Mouse (Mus musculus): ENCODE results near the gene Rnf31. TPM values are rescaled to one million over a fixed set of nuclear protein-coding genes. Genes with fewer than 3 reads are reported as not detected.
A peak's percentile ranks its signal among the peaks of the same experiment; 100 is the strongest.

Rnf31 gene
- polyA plus RNA-seq, 1 experiment: 24.2 TPM

GRCm38 (mm10) chr14:55603633-55604576, 12.4 kb downstream of the Rnf31 start:
- peak; percentile 78 to 90 for DNase-seq (ENCODE audit: extremely low spot score in 1 of 2, low spot score in 1 of 2)

- no peak for DNase-seq (ENCODE audit: extremely low spot score in 1 of 2, low spot score in 1 of 2)
Observed at GRCm38 (mm10) chr14:55604823-55605222, 13.3 kb downstream of the Rnf31 start.

GRCm38 (mm10) chr14:55605743-55606459, 14.4 kb downstream of the Rnf31 start:
- no peak for DNase-seq (ENCODE audit: extremely low spot score in 1 of 2, low spot score in 1 of 2)

- no peak for DNase-seq (ENCODE audit: extremely low spot score in 1 of 2, low spot score in 1 of 2)
Observed at GRCm38 (mm10) chr14:55608339-55608738, 16.8 kb downstream of the Rnf31 start.

- no peak for DNase-seq (ENCODE audit: extremely low spot score in 1 of 2, low spot score in 1 of 2)
Observed at GRCm38 (mm10) chr14:55613346-55613745, 21.8 kb downstream of the Rnf31 start.

- DNase-seq (ENCODE audit: extremely low spot score in 1 of 2, low spot score in 1 of 2): no peak
Observed at GRCm38 (mm10) chr14:55614565-55615178, 23.2 kb downstream of the Rnf31 start.

GRCm38 (mm10) chr14:55615876-55616275, 24.4 kb downstream of the Rnf31 start:
- DNase-seq (ENCODE audit: extremely low spot score in 1 of 2, low spot score in 1 of 2): no peak

GRCm38 (mm10) chr14:55616844-55617243, 25.3 kb downstream of the Rnf31 start:
- DNase-seq (ENCODE audit: extremely low spot score in 1 of 2, low spot score in 1 of 2): no peak

GRCm38 (mm10) chr14:55617822-55618221, 26.3 kb downstream of the Rnf31 start, which contains the start of gene Rec8:
Gene Rec8 (plus strand): TSS chr14:55618037.
- no peak for DNase-seq (ENCODE audit: extremely low spot score in 1 of 2, low spot score in 1 of 2)

GRCm38 (mm10) chr14:55618486-55619195, 27.1 kb downstream of the Rnf31 start:
- DNase-seq (ENCODE audit: extremely low spot score in 1 of 2, low spot score in 1 of 2): no peak

GRCm38 (mm10) chr14:55628077-55628827, 36.7 kb downstream of the Rnf31 start:
- no peak for DNase-seq (ENCODE audit: extremely low spot score in 1 of 2, low spot score in 1 of 2)

GRCm38 (mm10) chr14:55629312-55629711, 37.8 kb downstream of the Rnf31 start:
- DNase-seq (ENCODE audit: extremely low spot score in 1 of 2, low spot score in 1 of 2): peak in 1 of 2 experiments; percentile 54

GRCm38 (mm10) chr14:55634874-55635522, 43.5 kb downstream of the Rnf31 start:
- peak in 1 of 2 experiments; percentile 25 for DNase-seq (ENCODE audit: extremely low spot score in 1 of 2, low spot score in 1 of 2)

GRCm38 (mm10) chr14:55635523-55636007, 44.1 kb downstream of the Rnf31 start, which contains the start of gene Ipo4:
Gene Ipo4 (minus strand): TSS chr14:55635957.
- DNase-seq (ENCODE audit: extremely low spot score in 1 of 2, low spot score in 1 of 2): peak; percentile 85 to 93

- DNase-seq (ENCODE audit: extremely low spot score in 1 of 2, low spot score in 1 of 2): no peak
Observed at GRCm38 (mm10) chr14:55637795-55638194, 46.3 kb downstream of the Rnf31 start, which contains the start of gene Gm49378. Gene Gm49378 (minus strand): TSS chr14:55637895.

GRCm38 (mm10) chr14:55640816-55641215, 49.3 kb downstream of the Rnf31 start:
- DNase-seq (ENCODE audit: extremely low spot score in 1 of 2, low spot score in 1 of 2): no peak

- DNase-seq (ENCODE audit: extremely low spot score in 1 of 2, low spot score in 1 of 2): no peak
Observed at GRCm38 (mm10) chr14:55641291-55641690, 49.8 kb downstream of the Rnf31 start.

- no peak for DNase-seq (ENCODE audit: extremely low spot score in 1 of 2, low spot score in 1 of 2)
Observed at GRCm38 (mm10) chr14:55642679-55643059, 51.2 kb downstream of the Rnf31 start.

Data from frontal cortex, adult 2 months (tissue).